8 mouse cellular contexts compared by ENCODE assay signal in genomic region chr9:118556951-118557780, GRCm38 (mm10). TPM values are rescaled to one million over a fixed set of nuclear protein-coding genes. Genes with fewer than 3 reads are reported as not detected.
DNase-seq lines count a peak whose midpoint lies in the region; TF ChIP-seq lines count a peak whose summit lies in the region.

No protein-coding gene starts in this region.

- H3K4me1 ChIP-seq in olfactory bulb, adult 2 months (ENCODE audit: control insufficient read depth, insufficient read depth, low read length) = peaks cover 13% of the 10 kb centered on the region

- H3K4me3 ChIP-seq in gastrocnemius, adult 2 months = no peak overlapping the region
- H3K4me3 ChIP-seq in olfactory bulb, adult 2 months (ENCODE audit: insufficient read depth, low read depth, low read length) = no peak overlapping the region

- 46% methylated on average over 24 of the region's 24 CpGs for WGBS in olfactory bulb, adult 2 months

- TF ChIP-seq POLR2A in olfactory bulb, adult 2 months (IDR thresholded peaks at IDR 0.05; ENCODE audit: insufficient read depth, low read depth, low read length) = peak; percentile 13; the same call in 1 of the 2 replicates

- intact Hi-C loops in gastrocnemius, adult 2 months (cut with DNase I) = no loop called here

- TF ChIP-seq CTCF in gastrocnemius, adult 2 months (IDR thresholded peaks at IDR 0.05) = no peak
- TF ChIP-seq CTCF in olfactory bulb, adult 2 months (IDR thresholded peaks at IDR 0.05; ENCODE audit: insufficient read depth, low read depth, low read length) = no peak

- DNase-seq in layer of hippocampus, adult 11-12 months (ENCODE audit: low spot score) = peak; percentile 41
- no peak for DNase-seq in layer of hippocampus, adult 9-10 months (ENCODE audit: low spot score)
- DNase-seq in gastrocnemius, adult 2 months = peak; percentile 48
- DNase-seq in layer of hippocampus, postnatal 14 days (ENCODE audit: low spot score in 2 of 2) = peak; percentile 30 to 34
- DNase-seq in kidney, adult 18-20 months = no peak
- DNase-seq in testis, postnatal 14 days (ENCODE audit: low spot score) = no peak
- no peak for DNase-seq in urinary bladder, adult 18-20 months (ENCODE audit: low spot score in 2 of 2)

- H3K27ac ChIP-seq in gastrocnemius, adult 2 months = no peak overlapping the region
- peak overlapping the region; percentile 48 for H3K27ac ChIP-seq in olfactory bulb, adult 2 months (ENCODE audit: insufficient read depth, low read depth, low read length)

RNA-seq across cellular contexts. Expression of gene Itga9, which starts 49.3 kb away (rescaled TPM):
- total RNA-seq in gastrocnemius, adult 2 months (2021) = 1 to 10 TPM; 3.0 to 5.7 TPM
- total RNA-seq in layer of hippocampus, postnatal 14 days (2021) = 10 to 100 TPM in 1 of 2 experiments, 1 to 10 TPM in 1; 6.1 to 11.2 TPM
- polyA plus RNA-seq in olfactory bulb, adult 2 months (2012; ENCODE audit: insufficient read depth, insufficient read length, low replicate concordance, missing spikeins) = not detected in 2 replicates

RNA-seq across cellular contexts. Expression of gene Golga4, which starts 51.1 kb away (rescaled TPM):
- 100 to 1,000 TPM; 397 to 426 TPM for total RNA-seq in gastrocnemius, adult 2 months (2021)
- 10 to 100 TPM; 75.6 to 80.6 TPM for total RNA-seq in layer of hippocampus, postnatal 14 days (2021)
- polyA plus RNA-seq in olfactory bulb, adult 2 months (2012; ENCODE audit: insufficient read depth, insufficient read length, low replicate concordance, missing spikeins) = 302 TPM in 1 of 2 replicates, not detected in the other

Comparison
In these comparisons a context has a peak if more than half of its experiments do, and no peak if none do; other contexts are left out.
1. DNase-seq: peak in layer of hippocampus, adult 11-12 months (single experiment), gastrocnemius, adult 2 months (single experiment) and layer of hippocampus, postnatal 14 days (2 of 2); none in layer of hippocampus, adult 9-10 months (single experiment), kidney, adult 18-20 months (single experiment), testis, postnatal 14 days (single experiment) and urinary bladder, adult 18-20 months (0 of 2).
2. RNA of gene Golga4, which starts 51.1 kb away (total RNA-seq): 397 to 426 TPM in gastrocnemius, adult 2 months; 75.6 to 80.6 TPM in layer of hippocampus, postnatal 14 days; every median in the first group is over 4 times any median in the second.